Mouse (Mus musculus) limb, embryonic 14.5 days (tissue): ENCODE measurements around the gene Exoc2. TPM values are rescaled to one million over a fixed set of nuclear protein-coding genes. Genes with fewer than 3 reads are reported as not detected.

Source experiments
- ATAC-seq: fragments of 200-750 bp; cut with Nextera tagmentation; 2 replicates; pipeline ENCODE4 v1.8.0; 2017; ENCODE audit warnings: low read depth, moderate number of reproducible peaks, moderate TSS enrichment; ENCODE audit not compliant: low FRiP score
- DNase-seq: peaks from one replicate; pipeline ENCODE4 v3.0.0-alpha.2; 2015; ENCODE audit warnings: low spot score
- H3K27ac ChIP-seq: fragments of 300-500 bp; sonication (generic); replicated peaks from 2 replicates; pipeline ENCODE4 v1.5.1; 2014; ENCODE audit warnings: low read depth, mild to moderate bottlenecking, low read length, moderate library complexity, mixed read lengths
- H3K27me3 ChIP-seq: fragments of 300-500 bp; sonication (generic); 2 replicates; pipeline ENCODE4 v1.6.1; 2014; ENCODE audit warnings: low read length, mixed read lengths; ENCODE audit not compliant: control insufficient read depth, insufficient read depth
- H3K36me3 ChIP-seq: fragments of 300-500 bp; sonication (generic); 2 replicates; pipeline ENCODE4 v1.6.1; 2014; ENCODE audit warnings: mild to moderate bottlenecking, low read length, moderate library complexity, mixed read lengths; ENCODE audit not compliant: control insufficient read depth, insufficient read depth
- H3K4me1 ChIP-seq: fragments of 300-500 bp; sonication (generic); 2 replicates; pipeline ENCODE4 v1.6.1; 2014; ENCODE audit warnings: antibody characterized with exemption, low read length, mixed read lengths; ENCODE audit not compliant: control insufficient read depth, insufficient read depth
- H3K4me2 ChIP-seq: fragments of 300-500 bp; sonication (generic); replicated peaks from 2 replicates; pipeline ENCODE4 v1.6.1; 2014; ENCODE audit warnings: low read depth, mild to moderate bottlenecking, low read length, moderate library complexity; ENCODE audit not compliant: severe bottlenecking
- H3K4me3 ChIP-seq: fragments of 300-500 bp; sonication (generic); replicated peaks from 2 replicates; pipeline ENCODE4 v1.5.1; 2014; ENCODE audit warnings: low read length
- H3K9ac ChIP-seq: fragments of 300-500 bp; sonication (generic); 2 replicates; pipeline ENCODE4 v1.6.1; 2014; ENCODE audit warnings: mild to moderate bottlenecking, low read depth, low read length, moderate library complexity; ENCODE audit not compliant: severe bottlenecking
- H3K9me3 ChIP-seq: fragments of 300-500 bp; sonication (generic); 2 replicates; pipeline ENCODE4 v1.6.1; 2016; ENCODE audit warnings: low read length; ENCODE audit not compliant: control insufficient read depth
- POLR2A ChIP-seq: fragments of 200-500 bp; IDR thresholded peaks from 2 replicates; pipeline ENCODE4 v1.8.0; 2012; ENCODE audit warnings: inconsistent platforms, mild to moderate bottlenecking, moderate library complexity, borderline replicate concordance; ENCODE audit not compliant: insufficient read depth, insufficient read length; ENCODE audit errors: extremely low read depth
- WGBS: fragments of 180-500 bp; shearing (Covaris S2); extraction: QIAGEN DNeasy Blood & Tissue Kit; methylation state at CpG from one replicate; pipeline ENCODE4 v1.1.7; 2014; 5-methylcytosine and 5-hydroxymethylcytosine counted together
- polyA plus RNA-seq, 2 experiments: library from polyadenylated mRNA; depleted of rRNA in 1 of 2; stranded (reverse) in 1 of 2; unstranded in 1 of 2; fragments of >200 nt; fragmentation: Nextera tagmentation in 1 of 2; extraction: Ambion mirVana in 1 of 2; gene quantifications; 2 replicates each; pipeline versions ENCODE4 v1.2.1 to v1.2.3; 2012 to 2014

The Exoc2 gene
- polyA plus RNA-seq, 2 experiments = 20.9 to 32.7 TPM

DNA sequence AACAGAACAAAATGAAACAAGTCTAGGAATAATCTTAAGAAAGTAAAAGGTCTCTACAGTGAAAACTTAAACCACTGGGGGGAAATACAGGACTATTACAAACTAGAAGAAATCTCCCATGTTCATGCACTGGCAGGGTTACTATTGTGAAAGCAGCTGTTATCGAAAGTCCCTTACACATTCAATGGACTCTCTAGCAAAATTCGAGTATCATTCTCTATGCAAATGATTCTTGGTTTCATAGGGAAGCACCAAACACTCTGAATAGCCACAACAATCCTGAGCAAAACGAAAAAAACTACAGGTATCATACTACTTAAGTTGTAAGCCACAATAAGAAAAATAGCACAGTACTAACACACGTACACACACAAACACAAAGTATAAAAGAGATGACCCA, 52.0 kb downstream of the Exoc2 start:
- WGBS = 90% methylated on average over 4 of the region's 4 CpGs
- Histone ChIP-seq H3K4me3 (no peak overlapping the region), H3K9me3 (no peaks in the 10 kb centered on the region), H3K4me2 (no peak overlapping the region), H3K27me3 (no peaks in the 10 kb centered on the region), H3K9ac (no peak overlapping the region), H3K36me3 (peaks cover 14% of the 10 kb centered on the region), H3K4me1 (no peaks in the 10 kb centered on the region), H3K27ac (no peak overlapping the region)
- ATAC-seq = no peak
- no peak for DNase-seq
- no peak for TF ChIP-seq POLR2A

DNA sequence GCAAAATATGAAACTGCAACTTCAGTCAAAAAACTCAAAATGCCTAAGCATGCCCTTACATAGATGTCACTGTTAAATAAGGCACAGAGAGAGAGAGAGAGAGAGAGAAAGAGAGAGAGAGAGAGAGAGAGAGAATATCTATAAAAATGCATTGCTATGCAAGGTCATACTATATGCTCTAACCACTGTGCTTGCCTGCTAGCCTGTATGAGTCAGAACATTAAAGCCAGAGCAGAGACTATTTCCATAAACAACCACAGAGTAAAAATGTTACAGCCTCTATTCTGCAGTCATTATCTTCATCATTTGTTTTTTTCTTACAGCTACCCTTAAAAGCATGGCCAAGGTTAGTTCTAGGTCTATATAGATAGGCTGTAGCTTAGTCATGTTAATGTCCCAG, 60.1 kb downstream of the Exoc2 start:
- 0 out of 2 replicates have a peak, but pooled peaks cover 4% of the 10 kb centered on the region for H3K4me1 ChIP-seq
- DNase-seq (no peak), ATAC-seq (no peak)
- H3K27ac ChIP-seq = no peak overlapping the region
- no peaks in the 10 kb centered on the region for H3K9me3 ChIP-seq
- TF ChIP-seq POLR2A = no peak
- no peak overlapping the region for H3K9ac ChIP-seq
- H3K36me3 ChIP-seq = 0 out of 2 replicates have a peak, but pooled peaks cover under 1% of the 10 kb centered on the region
- no peaks in the 10 kb centered on the region for H3K27me3 ChIP-seq
- no peak overlapping the region for H3K4me3 ChIP-seq
- H3K4me2 ChIP-seq = no peak overlapping the region

DNA sequence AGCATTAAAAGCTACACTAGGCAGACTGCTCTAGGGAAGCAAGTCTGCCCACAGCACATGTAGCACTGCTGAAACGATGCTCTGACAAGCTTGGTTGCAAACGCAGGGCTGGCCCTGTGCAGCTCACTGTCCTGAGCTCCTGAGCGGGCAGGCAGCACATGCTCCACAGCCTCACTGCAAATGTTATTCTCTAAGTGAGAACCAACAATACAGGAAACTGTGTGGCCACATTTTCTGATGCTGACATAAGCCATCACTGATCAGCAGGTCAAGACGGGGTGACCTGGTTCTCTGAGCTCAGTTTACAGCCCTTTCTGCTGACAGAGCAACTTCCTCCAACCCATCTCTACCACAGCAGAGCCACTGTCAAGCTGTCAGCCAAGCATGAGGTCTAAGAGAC, 60.9 kb downstream of the Exoc2 start:
- H3K4me1 ChIP-seq = 0 out of 2 replicates have a peak, but pooled peaks cover 4% of the 10 kb centered on the region
- DNase-seq (no peak), ATAC-seq (no peak)
- no peak overlapping the region for H3K9ac ChIP-seq
- H3K27ac ChIP-seq = no peak overlapping the region
- WGBS = 20% methylated on average over 4 of the region's 4 CpGs
- H3K36me3 ChIP-seq = no peaks in the 10 kb centered on the region; the same call in 1 of the 2 replicates
- H3K4me3 ChIP-seq = no peak overlapping the region
- H3K27me3 ChIP-seq = no peaks in the 10 kb centered on the region
- H3K4me2 ChIP-seq = no peak overlapping the region
- H3K9me3 ChIP-seq = no peaks in the 10 kb centered on the region
- TF ChIP-seq POLR2A = no peak

DNA sequence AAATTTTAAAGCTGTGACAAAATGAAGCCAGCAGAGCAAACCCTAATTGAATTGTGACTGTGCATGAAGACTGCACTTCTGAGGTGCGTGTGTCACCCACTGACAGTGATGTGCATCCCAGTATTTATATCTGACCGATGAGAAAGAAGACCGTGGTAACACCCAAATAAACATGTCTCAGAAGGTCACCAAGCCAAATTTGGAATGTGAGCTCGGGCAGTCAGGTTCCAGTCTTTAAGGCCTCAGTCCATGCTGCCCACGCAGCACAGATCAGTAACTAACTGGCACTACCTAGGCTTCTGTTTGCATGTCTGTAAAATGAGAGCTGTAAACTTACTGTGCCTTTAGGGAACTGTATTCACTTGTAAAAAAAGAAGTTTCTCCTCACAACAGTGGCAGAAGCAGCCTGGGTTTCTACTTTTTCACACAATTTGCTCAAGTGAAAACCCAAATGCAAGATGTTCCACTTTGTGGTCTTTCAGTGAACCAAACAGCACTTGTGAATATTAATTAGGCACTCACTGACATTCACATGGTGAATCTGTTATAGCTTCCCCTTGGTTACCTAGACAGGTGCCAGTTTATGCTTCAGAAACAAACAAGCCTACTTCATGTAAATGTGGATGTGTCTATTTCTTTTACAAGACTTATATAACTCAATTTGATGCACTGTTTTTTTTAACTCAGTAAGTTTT, 61.8 kb downstream of the Exoc2 start:
- Histone ChIP-seq H3K4me2 (no peak overlapping the region), H3K36me3 (no peaks in the 10 kb centered on the region; the same call in 1 of the 2 replicates), H3K27ac (no peak overlapping the region), H3K27me3 (no peaks in the 10 kb centered on the region), H3K4me1 (0 out of 2 replicates have a peak, but pooled peaks cover 4% of the 10 kb centered on the region), H3K9me3 (no peaks in the 10 kb centered on the region), H3K4me3 (no peak overlapping the region), H3K9ac (no peak overlapping the region)
- 68% methylated on average over 5 of the region's 5 CpGs for WGBS
- no peak for TF ChIP-seq POLR2A
- ATAC-seq (no peak), DNase-seq (no peak)

DNA sequence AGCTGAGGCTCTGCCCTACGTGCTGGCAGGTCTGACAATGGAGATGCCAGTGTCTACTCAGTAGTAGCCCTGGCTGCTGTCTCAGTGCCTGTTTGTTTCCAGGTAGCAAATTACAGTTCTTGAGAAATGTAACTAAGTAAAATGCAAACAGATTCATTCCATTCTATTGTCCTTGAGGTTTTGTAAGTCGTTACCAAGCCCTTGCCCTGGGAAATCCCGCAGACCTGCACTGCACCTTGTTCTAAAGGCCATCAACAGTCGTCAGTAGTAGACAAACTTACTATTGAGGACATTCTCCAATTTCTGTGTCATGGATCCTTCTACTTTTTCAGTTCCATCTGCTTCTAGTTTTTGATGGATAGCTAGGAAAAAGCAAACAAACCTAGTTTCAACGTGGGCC, 63.0 kb downstream of the Exoc2 start:
- Histone ChIP-seq H3K4me2 (no peak overlapping the region), H3K4me3 (no peak overlapping the region), H3K36me3 (no peaks in the 10 kb centered on the region; the same call in 1 of the 2 replicates)

More for the DNA sequence above, 63.0 kb downstream of the Exoc2 start:
- Histone ChIP-seq H3K9ac (no peak overlapping the region), H3K27ac (no peak overlapping the region), H3K9me3 (no peaks in the 10 kb centered on the region), H3K4me1 (0 out of 2 replicates have a peak, but pooled peaks cover 4% of the 10 kb centered on the region), H3K27me3 (no peaks in the 10 kb centered on the region)
- no peak for ATAC-seq
- WGBS = 80% methylated on average over 5 of the region's 5 CpGs
- DNase-seq = no peak
- no peak for TF ChIP-seq POLR2A
